Mouse (Mus musculus) retina, postnatal 1 day (tissue): ENCODE measurements at regions not wholly inside any gene's neighbourhood (a gene's known extent, or its start where the extent isn't known, plus 50 kb on each side); places are given as distances from the start of the nearest gene placed in this dataset.

Experiments
- DNase-seq: peaks from one replicate; pipeline ENCODE4 v3.0.0-alpha.2; 2012

DNA sequence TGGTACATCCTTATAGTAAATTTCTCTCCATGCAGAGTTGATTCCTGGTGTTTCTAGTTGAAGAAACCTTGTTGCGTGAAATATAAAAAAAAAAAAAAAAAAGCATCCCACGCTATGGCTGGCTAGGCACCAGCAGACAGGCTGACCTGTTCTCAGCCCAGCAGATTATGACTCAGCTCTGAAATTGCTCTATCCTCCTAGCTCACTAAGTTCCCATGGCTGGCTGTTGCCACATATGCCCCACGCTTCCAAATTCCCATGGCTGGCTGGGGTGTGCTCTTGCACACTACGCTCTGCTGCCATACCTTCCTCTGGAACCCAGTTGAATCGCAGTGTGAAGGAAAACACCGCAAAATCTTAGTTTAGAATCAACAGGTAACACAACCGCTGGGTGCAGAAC lies 270.1 kb downstream of the Mid1ip1 start:
- no peak for DNase-seq

DNA sequence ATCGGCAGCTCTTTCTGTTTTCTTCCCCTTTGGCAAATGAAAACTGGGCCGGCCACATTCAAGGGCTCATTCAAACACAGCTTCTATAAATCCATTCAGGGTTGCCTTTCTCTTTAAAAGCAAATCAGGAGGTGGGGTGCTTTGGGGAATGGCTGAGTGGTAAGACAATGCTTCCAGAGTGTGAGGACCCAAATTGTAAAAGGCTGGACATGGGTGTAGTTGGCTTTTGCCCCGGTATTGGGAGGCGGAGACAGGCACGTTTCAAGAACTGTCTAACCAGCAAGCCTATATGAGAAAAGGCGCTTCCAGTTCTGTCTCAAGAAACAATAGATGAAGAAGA lies 277.0 kb downstream of the Mid1ip1 start:
- DNase-seq: no peak

DNA sequence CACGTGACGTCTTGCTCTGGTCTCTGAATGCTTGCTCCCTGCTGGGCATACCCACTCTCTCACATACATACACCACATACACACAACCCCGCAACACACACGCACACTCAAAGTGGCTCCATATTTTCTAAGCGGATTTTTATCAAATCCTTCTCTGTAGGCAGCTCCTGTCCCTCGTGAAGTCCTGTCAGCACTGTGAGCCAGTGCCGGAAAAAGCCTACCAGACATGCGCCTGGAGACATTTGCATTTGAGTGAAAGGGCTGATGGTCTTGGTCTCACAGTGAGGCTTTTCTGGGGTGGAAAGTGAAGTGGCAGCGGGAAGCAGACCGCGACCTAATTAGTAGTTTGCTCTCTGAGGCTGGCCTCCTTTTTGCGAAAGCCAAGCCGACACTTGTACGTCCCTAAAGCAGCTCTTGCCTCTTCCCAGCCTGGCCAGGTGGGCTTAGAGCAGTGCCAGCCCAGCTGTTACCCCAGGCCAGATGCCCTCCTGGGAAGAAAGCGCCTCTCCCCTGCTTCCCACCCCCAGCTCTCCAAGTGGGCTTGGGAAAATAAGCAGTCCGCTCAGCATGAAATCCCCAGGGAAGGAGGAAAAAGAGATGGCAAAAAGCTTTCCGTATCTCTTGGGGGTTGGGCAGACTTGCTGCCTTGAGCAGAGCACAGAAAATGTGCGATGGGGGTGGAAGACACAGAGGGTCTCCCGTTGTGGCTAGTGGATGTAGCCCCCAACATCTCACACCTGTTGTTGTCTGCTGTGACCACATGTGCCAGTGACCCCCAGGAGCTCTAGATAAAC lies 277.6 kb downstream of the Mid1ip1 start:
- peak; percentile 82 for DNase-seq

DNA sequence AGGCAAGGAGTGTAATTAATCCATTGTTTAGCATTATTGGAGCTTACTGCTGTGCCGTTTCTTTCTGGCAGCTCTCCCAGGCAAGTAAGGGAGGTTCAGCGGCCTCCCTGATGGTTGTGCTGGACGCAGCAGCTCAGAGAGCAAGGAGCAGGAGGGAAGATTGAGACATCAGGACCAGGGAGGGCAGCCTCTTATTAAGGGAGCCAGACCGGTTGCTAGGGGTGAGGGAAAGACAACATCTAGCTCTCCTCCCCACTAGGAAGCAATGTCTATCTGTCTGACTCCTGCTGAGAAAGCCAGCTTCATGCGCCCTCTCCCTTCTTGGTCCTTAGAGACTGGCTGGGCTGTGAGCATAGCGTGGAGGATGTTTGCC lies 278.2 kb downstream of the Mid1ip1 start:
- DNase-seq: no peak

DNA sequence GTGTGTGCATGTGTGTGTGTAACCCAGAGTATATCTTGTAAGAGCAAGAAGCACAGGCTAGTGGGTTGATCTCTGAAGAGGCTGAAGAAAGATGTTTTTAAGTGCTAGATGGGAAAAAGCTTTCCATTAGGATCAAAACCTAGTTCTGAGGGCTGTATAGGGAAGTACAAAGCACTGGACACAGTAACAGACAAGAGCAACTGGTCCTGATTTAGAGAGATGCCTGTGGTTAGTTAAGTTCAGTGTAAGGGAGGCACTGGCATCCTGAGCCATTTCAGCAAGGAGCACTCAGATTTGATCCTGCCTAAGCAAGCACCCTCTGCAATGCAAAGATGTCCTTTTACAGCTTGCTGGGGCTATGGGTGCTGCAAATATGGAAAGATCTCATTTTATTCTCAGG lies 280.1 kb downstream of the Mid1ip1 start:
- no peak for DNase-seq

DNA sequence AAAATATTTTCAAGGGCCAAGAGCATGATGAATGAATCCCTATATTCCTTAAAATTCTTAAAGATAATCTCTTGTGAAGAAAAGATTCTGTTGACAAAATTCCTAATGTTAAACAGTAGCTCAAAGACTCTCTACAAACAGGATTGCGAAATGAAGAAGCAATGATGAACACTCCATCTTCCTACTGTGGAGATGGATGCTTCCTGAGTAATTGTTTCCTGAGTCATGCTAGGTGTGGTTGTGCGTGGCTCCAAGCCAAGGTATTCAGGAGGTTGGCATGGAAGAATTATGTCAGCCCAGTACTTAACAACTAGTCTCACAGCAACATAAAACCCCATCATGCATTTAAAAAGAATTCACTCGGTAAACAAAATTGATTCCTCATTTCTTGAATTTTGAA lies 286.4 kb downstream of the Mid1ip1 start:
- DNase-seq: no peak

DNA sequence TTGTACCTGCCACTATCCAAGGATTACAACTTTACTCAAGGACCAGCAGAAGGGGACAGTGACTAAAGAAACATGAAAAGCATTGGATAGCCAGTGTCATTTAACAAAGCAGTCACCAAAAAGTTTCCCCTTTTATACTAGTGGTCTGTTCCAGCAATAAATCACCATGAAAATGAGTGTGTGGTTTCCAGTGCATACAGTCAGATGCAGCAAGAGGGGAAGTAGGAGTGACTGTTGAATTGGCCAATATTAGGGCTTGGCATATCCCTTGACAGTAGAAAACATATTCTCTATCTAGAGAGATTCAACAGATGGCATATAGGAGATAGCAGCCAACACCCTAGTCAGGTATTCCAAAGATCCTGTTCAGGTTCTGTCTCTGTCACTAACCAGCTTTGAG lies 259.8 kb upstream of the H2al1a start:
- DNase-seq: no peak

DNA sequence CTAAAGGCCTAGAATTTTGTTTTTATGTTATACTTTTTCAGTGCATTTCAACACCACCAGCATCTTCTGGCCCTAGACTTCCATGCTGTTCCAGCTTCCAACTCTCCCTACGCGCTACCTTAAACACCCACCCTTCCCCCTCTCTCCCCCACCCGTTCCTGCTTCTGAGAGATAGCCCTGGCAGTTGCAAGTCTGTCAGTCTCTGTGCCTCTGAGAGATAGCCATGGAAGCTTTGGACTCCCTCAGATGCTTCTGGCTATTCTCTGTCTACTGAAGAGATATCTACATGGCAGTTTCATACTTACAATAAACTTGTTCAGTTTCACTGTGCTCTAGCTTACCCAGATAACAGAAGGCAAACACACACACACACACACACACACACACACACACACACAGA lies 252.3 kb upstream of the H2al1a start:
- no peak for DNase-seq

DNA sequence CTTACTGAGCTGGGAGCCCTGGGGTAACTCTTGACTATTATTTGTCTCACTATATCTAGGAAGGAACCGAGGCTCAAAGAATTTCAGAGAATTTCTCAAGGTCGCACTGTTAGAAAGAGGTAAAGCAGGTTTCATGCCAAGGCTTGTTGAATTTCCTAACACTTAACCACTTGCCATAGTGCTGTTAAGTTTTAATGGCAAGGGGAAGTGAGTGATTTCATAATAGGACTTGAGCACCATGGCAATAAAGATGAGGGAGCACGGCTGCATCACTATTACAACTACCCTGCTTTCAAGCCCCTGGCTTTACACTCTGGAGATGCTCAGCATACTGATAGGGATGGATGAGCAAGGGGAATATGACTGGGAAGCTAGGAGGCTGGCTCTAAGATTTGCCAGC lies 216.9 kb upstream of the H2al1a start:
- DNase-seq: no peak

DNA sequence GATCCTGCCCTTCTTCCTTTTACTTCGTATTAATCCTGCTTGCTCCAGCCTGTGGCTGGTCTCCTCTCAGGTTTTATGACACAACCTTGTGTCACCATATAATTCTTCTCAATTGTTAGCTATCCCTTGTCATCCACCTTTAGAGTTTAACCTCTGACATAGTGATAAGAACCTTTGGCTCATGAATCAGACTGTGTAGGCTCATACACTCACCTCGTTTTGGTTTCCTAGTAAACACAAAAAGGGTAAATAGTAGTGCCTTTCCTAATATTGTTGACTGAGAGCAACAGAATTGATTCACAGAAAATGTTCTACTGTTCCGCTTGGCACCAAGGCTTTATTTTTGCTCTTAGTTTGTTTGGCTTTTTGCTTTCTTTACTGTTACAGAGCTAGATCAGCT lies 216.2 kb upstream of the H2al1a start:
- no peak for DNase-seq

DNA sequence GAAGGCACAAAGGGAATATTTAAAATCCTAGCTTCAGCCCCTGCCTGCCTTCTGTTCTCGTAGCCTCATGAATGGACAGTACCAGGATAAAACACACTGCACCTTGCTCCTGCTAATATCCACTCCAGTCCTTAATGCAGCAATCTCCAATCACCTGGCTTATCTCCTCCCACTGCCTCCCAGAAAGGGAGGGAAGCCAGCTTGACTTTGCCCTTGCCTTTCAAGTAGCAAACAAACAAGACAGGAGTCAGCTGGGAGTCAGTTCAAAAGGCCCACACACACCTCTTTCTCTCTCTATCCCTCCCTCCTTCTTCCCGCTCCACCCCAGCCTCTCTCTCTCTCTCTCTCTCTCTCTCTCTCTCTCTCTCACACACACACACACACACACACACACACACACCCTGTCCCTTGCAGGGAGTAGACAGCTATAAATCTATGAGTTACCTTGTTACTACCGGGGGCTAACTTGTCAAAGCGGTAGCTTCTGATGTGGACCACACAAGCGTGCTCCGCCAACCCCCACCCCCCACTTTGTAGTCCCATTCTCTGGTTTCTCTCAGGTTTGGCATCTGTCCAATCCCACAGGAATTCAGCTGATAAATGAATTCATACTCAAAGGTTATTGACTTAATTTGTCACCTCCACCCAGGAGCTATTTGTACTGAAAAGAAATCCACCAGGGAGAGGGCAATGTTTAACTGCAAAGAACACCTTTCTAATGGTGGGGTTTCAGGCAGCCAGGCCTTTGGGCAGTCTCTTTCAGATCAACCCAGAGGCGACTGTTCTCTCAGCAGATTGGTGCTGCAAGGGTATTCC lies 212.6 kb upstream of the H2al1a start:
- DNase-seq: peak; percentile 16

DNA sequence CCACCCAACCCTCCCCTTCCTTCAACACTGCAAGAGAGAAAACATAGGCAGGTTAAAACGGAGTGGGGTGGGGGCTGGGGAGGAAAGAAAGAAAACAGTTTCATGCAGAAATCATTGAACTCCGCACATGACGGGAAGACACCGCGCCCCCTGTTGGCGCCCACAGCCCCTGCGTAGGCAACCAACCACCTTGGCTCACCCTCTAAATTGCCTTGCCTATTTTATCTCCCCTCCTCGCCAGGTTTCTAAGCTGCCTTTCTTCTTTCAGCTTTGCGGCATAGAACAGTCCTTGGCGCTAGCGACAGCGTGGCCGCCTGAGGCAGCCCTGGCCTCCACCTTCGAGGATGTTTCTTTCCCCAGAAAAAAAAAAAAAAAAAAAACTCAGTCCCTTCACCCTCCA lies 211.1 kb upstream of the H2al1a start:
- DNase-seq: peak; percentile 61

DNA sequence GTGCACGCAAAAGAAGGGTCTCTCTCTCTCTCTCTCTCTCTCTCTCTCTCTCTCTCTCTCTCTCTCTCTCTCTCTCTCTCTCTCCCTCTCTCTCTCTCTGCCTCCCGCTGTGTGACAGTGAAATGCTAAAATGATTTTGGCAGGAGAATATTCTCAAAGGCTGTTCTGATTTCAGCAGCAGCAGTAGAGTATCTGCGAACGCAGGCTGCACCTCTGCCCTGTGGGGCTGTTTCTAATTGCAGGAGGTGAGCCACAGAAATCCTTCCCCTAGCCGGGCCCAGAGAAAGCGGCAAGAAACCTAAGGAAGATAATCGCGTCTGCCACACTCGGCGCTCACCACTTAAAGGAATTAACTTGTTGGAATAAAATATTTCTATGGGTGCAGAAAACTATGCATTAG lies 210.6 kb upstream of the H2al1a start:
- peak; percentile 49 for DNase-seq

DNA sequence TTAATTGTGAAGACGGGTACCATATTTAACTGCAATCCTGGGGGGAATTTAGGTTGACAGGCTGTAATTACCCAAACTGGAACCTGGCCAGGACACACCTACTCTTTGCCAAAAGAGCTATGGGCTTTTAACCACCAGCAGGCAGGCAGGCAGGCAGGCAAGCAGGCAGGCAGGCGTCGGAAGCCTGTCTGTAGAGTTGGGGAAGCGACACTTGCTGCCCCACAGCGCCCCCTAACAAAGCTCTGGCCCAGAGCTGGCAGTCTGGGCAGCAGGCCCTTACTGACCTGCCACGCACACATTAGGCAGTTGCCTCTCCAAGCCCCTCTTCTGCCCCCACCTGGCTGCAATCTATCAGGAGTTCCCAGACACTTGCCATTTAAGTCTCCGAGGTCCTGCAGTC lies 208.6 kb upstream of the H2al1a start:
- DNase-seq: peak; percentile 80

DNA sequence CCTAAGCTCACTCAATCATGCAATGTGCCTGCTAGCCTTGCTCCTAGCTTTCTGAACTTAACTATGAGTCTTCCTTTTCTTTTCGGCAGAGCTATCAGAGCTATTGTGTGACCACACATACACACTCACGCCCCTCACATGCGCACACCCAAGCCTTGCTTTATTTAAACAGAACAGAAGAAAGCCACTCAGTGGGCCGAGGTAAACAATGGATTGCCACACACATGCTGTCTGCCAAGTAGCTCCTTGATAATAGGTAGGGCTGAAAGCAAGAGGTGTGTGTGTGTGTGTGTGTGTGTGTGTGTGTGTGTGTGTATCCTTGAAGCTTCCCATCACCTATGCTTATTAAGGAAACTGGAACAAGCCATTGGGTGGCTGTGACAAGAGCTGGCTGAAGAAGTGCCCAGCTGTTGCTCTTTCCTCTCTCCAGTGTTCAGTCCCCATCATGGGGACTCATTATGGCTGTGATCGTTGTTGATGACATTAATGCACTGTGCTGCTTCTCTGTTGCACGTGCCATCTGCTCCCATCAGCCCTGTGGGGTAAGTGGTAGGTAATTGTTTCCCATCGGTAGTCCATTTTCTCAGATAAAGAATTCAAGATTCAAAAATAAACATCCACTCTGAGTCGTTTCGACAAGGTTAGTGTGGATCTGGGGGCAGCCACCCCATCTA lies 201.3 kb upstream of the H2al1a start:
- no peak for DNase-seq

DNA sequence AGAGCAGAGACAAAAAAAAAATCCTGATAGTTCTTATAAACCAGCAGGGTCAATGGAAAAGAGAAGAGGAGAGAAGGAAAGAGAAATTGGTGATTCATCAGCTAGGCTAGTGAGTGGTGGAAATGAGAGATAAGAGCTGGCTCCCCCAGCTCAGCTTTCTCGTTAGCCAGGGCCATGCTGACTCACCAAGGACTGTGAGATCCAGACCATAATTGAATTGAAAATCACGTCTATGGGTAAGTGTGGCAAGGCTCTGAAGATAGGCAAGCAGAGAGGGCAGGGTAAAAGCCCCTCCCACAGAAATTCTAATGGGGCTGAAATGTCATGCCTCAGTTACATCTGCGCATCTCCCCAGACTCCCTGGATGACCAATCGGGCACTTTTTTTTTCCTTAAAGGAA lies 200.7 kb upstream of the H2al1a start:
- no peak for DNase-seq

DNA sequence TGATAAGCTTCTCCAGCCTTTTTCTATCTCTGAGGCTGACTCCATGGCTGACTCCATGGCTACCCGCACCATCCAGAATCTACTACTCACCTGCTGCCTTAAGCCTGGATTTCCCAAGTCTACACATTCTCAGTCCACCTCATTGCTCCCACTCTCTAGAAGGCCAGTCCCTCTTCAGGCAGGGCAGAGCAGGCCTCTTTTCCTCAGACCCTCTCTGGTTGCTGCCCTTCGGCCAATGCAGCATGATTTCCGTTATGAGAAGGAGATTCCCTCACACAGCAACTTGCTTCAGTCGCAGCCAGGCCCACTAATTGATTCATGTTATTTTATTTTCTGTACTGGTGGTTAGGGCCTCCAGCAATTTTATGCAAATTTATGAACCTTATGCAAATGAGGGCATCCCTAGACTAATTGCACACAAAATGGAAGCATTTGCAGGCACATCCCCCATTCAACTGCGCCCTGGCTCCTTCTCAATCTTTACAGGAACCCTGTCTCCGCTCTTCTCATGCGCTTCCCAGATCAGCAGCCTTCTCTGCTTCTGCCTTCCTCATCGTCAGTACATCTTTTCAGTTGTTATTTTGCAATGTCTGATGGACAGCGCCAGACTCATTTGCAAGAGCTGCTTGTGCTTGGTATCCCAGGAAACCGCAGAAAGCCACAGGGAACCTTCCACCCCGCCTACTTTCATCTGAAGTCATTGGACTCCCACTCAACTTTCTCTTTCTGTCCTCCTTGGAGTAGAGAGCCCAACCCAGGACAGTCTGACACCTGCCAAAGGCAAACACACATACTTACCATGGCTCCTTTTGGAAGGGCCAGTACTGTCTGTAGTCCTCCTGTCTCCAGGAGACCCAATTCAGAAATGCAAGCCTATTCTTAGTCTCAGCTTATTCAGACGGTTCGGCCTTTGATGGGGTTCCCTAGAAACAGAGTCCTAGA lies 199.6 kb upstream of the H2al1a start:
- peak; percentile 10 for DNase-seq

DNA sequence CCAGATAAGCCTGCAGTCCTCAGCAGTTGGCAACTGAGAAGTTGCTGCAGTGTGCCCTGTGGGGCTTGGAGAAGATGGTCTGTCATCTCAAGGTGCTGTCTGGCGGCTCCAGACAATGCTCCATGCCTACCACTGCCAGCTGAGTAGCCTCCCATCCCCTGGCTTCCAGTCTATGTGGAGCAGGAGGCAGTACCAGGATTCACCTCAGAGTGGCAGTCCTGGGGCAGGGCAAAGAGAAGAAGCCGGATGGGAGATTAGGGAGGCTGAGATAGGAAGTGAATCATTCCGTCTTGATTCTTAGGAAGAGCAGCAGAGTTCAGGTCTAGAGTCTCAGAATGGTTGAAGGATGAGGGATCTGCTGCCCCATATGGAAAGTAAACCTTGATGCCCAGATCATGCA lies 198.1 kb upstream of the H2al1a start:
- peak; percentile 35 for DNase-seq

DNA sequence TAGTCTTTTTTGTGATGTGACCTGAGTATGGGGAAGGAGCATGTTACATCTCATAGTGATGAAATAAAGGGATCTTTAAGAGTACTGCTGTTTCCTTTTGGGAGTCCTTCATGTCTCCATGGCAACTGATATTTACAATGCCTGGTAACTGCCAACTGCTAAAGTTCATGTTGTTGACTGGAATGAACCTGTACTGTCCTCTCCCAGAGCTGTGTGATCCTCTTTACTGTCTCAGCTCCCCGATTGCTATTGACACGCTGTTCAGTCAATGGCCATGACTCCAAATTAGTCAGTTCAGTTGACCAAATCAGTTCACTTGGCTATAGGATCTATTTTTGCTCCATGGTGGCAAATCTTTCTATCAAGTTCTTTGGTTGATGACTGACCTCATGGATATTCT lies 167.8 kb upstream of the H2al1a start:
- DNase-seq: no peak

DNA sequence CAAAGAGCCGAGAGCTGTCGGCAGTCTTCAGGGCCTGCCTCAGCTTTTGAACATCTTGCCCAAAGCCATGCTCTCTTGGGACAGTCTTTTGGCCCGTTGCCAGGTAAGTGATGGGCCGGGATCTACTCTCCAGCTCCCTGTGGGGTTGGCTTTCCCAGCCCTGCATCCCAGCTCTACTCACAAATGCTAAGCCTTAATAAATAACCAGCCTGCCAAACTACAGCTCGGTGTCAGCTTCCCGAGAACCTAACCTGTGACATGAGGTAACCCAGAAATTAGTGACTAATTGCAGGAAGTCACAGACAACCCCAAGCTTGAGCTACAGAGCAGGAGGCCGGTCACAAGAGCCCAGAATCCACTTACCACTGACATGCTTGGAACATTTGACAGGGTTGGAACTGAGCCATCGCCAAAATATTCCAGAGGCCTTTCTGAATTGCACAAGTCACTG lies 159.1 kb upstream of the H2al1a start:
- peak; percentile 6 for DNase-seq

DNA sequence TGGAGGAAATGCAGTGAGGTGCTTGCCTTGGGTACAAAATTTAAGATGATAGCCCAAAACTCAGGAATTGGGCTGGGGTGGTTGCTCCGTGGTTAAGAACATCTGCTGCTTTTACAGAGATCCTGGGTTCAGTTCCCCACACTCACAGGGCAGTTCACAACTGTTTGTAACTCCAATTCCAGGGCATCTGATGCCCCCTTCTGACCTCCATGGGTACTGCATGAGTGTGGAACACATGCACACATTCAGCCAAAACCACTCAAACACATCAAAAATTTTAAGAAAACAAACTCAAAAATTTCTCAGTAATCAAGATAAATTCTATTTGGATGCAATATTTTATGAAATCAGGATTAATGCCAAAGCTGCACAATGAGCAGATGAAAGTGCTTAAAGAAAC lies 157.8 kb upstream of the H2al1a start:
- no peak for DNase-seq

DNA sequence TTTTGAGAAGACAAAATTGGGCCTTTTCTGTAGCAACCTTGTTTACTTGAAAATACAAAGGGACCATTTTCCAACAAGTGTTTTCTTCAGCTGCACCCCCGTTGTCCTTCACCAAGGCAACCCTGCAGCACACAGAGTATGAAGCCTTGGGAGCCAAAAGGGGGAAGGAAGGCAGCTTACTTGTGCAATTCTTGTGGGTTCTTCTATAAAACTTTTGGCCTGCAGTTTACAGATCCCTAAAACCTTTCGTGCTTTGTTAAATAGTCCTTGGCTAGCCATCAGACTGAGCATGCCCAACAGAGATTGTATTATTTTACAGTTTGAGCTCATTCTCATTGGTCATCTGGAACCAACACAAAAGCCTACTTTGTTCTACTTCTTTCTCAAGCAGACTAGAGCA lies 140.6 kb upstream of the H2al1a start:
- no peak for DNase-seq

DNA sequence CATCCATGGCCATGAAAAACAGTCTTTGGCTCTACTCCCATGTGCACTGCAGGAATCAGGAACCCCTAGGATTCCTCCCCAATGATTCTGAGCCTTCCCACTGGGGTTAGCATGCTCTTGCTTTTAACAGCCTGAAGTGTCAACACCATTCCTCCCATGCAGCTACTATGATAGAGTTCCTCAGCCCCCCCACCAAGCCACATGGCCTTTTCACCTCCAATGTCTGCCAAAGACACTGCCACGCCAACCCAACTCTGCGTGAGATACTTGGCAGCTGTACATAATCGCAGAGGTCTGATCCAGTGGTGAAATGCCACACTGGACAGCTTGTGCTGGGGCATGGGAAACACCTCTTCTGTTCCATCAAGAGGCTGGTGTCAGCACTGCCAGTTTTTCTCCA lies 128.6 kb upstream of the H2al1a start:
- DNase-seq: no peak
